Mouse (Mus musculus) thymus, adult 2 months (tissue): ENCODE results near the gene 4930512M02Rik.

Experiments
- CTCF ChIP-seq: fragments of 200-500 bp; IDR thresholded peaks from 2 replicates; pipeline ENCODE4 v1.5.1; 2012; ENCODE audit warnings: mild to moderate bottlenecking, control low read depth, low read length, moderate library complexity, borderline replicate concordance; ENCODE audit not compliant: control insufficient read depth, poor library complexity, insufficient read depth; ENCODE audit errors: extremely low read depth
- POLR2A ChIP-seq: fragments of 200-500 bp; IDR thresholded peaks from 2 replicates; pipeline ENCODE4 v1.6.1; 2012; ENCODE audit warnings: mild to moderate bottlenecking, low read length, control low read depth, moderate library complexity; ENCODE audit not compliant: control insufficient read depth, poor library complexity, insufficient read depth; ENCODE audit errors: extremely low read depth

DNA sequence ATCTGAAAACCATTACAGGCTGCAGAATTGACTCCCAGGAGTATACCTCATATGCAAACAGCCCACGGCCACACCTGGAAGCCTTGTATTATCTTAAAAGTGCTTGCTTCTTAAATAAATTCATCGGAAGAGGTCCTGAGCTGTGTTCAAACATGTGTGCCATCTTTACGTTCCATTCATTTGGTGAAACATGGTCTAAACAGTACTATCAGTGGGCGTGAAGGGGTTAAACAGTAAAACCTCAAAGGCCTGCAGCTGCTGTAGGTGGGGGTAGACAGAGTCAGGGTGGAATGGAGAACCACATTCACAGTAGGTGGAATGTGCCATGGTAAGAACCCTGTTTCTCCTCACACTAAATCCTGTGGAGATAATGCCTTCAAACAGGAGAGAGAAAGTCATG is 33.0 kb upstream of the 4930512M02Rik start:
- no peak for TF ChIP-seq CTCF
- TF ChIP-seq POLR2A = no peak
